Comparison of ENCODE assay signal across 20 mouse cellular contexts in the genomic region with DNA sequence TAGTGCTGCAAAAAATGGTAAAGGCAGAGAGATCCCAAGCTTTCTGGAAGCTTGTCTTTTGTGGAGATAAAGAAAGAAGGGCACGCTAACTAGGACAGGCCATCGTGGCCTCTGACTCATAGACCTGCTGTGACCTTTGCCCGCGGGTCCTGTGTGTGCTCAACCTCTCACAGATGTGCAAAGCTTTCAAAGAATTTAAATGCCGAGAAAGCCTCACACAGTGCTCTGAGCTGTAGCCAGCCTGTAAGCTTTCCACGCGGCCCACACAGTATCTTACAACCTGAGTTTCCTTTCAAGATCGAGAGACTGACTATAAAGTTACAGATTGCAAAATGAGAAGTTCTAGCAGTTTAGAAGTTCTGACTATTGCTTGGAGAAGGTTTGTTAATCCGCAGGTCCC. TPM values are rescaled to one million over a fixed set of nuclear protein-coding genes. Genes with fewer than 3 reads are reported as not detected.
DNase-seq lines count a peak whose midpoint lies in the region; ATAC-seq and TF ChIP-seq lines count a peak whose summit lies in the region.
"Had no signal": no experiment of that assay in that cellular context is flagged by ENCODE, and none has a peak within 500 bp of the region (broad histone marks: within the 10 kb centered on the region; RNA-seq: fewer than 3 reads in every experiment).

No protein-coding gene starts in this region.

- H3K9ac ChIP-seq in liver, embryonic 11.5 days (ENCODE audit: low read depth, low read length), result no peak overlapping the region
- no peak overlapping the region for H3K9ac ChIP-seq in intestine, postnatal 0 days (ENCODE audit: low read depth, low read length)
- H3K9ac ChIP-seq: forebrain, embryonic 12.5 days; limb, embryonic 12.5 days had no signal

- no peak overlapping the region for H3K4me3 ChIP-seq in liver, embryonic 11.5 days (ENCODE audit: low read depth, low read length)
- no peak overlapping the region for H3K4me3 ChIP-seq in intestine, postnatal 0 days (ENCODE audit: low read depth, low read length)
- H3K4me3 ChIP-seq: forebrain, embryonic 12.5 days; limb, embryonic 12.5 days; megakaryocyte, embryonic 14.5 days had no signal

- no peak overlapping the region for H3K4me2 ChIP-seq in liver, embryonic 11.5 days
- H3K4me2 ChIP-seq in intestine, postnatal 0 days (replicated peaks; ENCODE audit: low read depth), result no peak overlapping the region
- H3K4me2 ChIP-seq: forebrain, embryonic 12.5 days; limb, embryonic 12.5 days had no signal

- H3K4me1 ChIP-seq in liver, embryonic 11.5 days (replicated peaks; ENCODE audit: control insufficient read depth, insufficient read depth, low read length), result peaks cover 29% of the 10 kb centered on the region
- H3K4me1 ChIP-seq in intestine, postnatal 0 days (replicated peaks; ENCODE audit: control insufficient read depth, insufficient read depth, low read length), result no peaks in the 10 kb centered on the region
- H3K4me1 ChIP-seq: limb, embryonic 12.5 days had no signal

- WGBS in liver, embryonic 11.5 days, result 50% methylated on average over 9 of the region's 9 CpGs
- WGBS in intestine, postnatal 0 days, result 33% methylated on average over 9 of the region's 9 CpGs

- H3K27me3 ChIP-seq in liver, embryonic 11.5 days (replicated peaks; ENCODE audit: control insufficient read depth, insufficient read depth, low read length), result peaks cover 3% of the 10 kb centered on the region; the same call in 1 of the 2 replicates
- H3K27me3 ChIP-seq in intestine, postnatal 0 days (replicated peaks; ENCODE audit: control insufficient read depth, insufficient read depth, low read length), result no peaks in the 10 kb centered on the region
- H3K27me3 ChIP-seq: forebrain, embryonic 12.5 days; limb, embryonic 12.5 days had no signal

- H3K36me3 ChIP-seq in liver, embryonic 11.5 days (ENCODE audit: control insufficient read depth, insufficient read depth, low read length), result no peaks in the 10 kb centered on the region
- no peaks in the 10 kb centered on the region for H3K36me3 ChIP-seq in intestine, postnatal 0 days (ENCODE audit: control insufficient read depth, insufficient read depth)
- H3K36me3 ChIP-seq: forebrain, embryonic 12.5 days; limb, embryonic 12.5 days had no signal

- peak; percentile 56 for DNase-seq in adrenal gland, adult 2 months
- DNase-seq in adrenal gland, postnatal 10 days, result no peak
- peak; percentile 26 for DNase-seq in liver
- DNase-seq in liver, embryonic 11.5 days (ENCODE audit: low spot score), result no peak
- DNase-seq in urinary bladder, postnatal 36 days (ENCODE audit: low spot score in 2 of 2), result no peak
- DNase-seq in frontal cortex, postnatal 14 days (ENCODE audit: low spot score in 2 of 2), result no peak
- DNase-seq: gastrocnemius, postnatal 14 days; heart, adult 18-20 months; heart, postnatal 4 days; layer of hippocampus, adult 9-11 months; lung, postnatal 14 days; right cerebral cortex, adult 18-20 months; thymus, postnatal 36 days had no signal

- no peak overlapping the region; the same call in 1 of the 2 replicates for H3K27ac ChIP-seq in liver, embryonic 11.5 days (ENCODE audit: low read depth, low read length)
- peak overlapping the region; percentile 57 for H3K27ac ChIP-seq in intestine, postnatal 0 days (ENCODE audit: low read depth, low read length)
- H3K27ac ChIP-seq: forebrain, embryonic 12.5 days; limb, embryonic 12.5 days had no signal

- H3K9me3 ChIP-seq in liver, embryonic 11.5 days (ENCODE audit: control insufficient read depth, low read length), result no peaks in the 10 kb centered on the region
- no peaks in the 10 kb centered on the region for H3K9me3 ChIP-seq in intestine, postnatal 0 days (ENCODE audit: control insufficient read depth)
- H3K9me3 ChIP-seq: forebrain, embryonic 12.5 days; limb, embryonic 12.5 days; megakaryocyte, embryonic 14.5 days had no signal

- no peak for ATAC-seq in liver, embryonic 11.5 days (replicated peaks; ENCODE audit: low FRiP score)
- ATAC-seq in CD4-positive, CD25-positive, alpha-beta regulatory T cell, adult 4 months, result peak; percentile 59
- ATAC-seq in intestine, postnatal 0 days, result peak; percentile 77
- ATAC-seq: hindbrain, embryonic 16.5 days had no signal

- TF ChIP-seq CTCF in intestine, postnatal 0 days (IDR thresholded peaks at IDR 0.05; ENCODE audit: low read depth), result no peak

RNA-seq across cellular contexts. Expression of a gene that starts 12.0 kb away (rescaled TPM):
- total RNA-seq in adrenal gland, adult 2 months (2021), result 10 to 100 TPM; 32.9 to 45.1 TPM
- 27.6 and 53.8 TPM in 2 replicates for polyA plus RNA-seq in adrenal gland, adult 2 months (2012; rRNA removed)
- 10 to 100 TPM; 39.3 to 41.9 TPM for total RNA-seq in adrenal gland, postnatal 10 days (2021)
- 20.6 and 22.5 TPM in 2 replicates for polyA plus RNA-seq in liver, embryonic 11.5 days (2014; fragmentation: Nextera tagmentation; extraction: Ambion mirVana)
- 10 to 100 TPM; 10.6 to 13.4 TPM for polyA plus RNA-seq in CD4-positive, CD25-positive, alpha-beta regulatory T cell, adult 4 months (2017; shearing (Covaris generic))
- polyA plus RNA-seq in intestine, postnatal 0 days (2015; fragmentation: Nextera tagmentation; extraction: Ambion mirVana), result 10.0 and 11.7 TPM in 2 replicates

RNA-seq across cellular contexts. Expression of a gene that starts 14.4 kb away (rescaled TPM):
- 10 to 100 TPM; 14.3 to 23.2 TPM for total RNA-seq in adrenal gland, adult 2 months (2021)
- 50.9 and 98.4 TPM in 2 replicates for polyA plus RNA-seq in adrenal gland, adult 2 months (2012; rRNA removed)
- 10 to 100 TPM; 14.7 to 17.6 TPM for total RNA-seq in adrenal gland, postnatal 10 days (2021)
- polyA plus RNA-seq in liver, embryonic 11.5 days (2014; fragmentation: Nextera tagmentation; extraction: Ambion mirVana), result 26.8 and 27.4 TPM in 2 replicates
- polyA plus RNA-seq in CD4-positive, CD25-positive, alpha-beta regulatory T cell, adult 4 months (2017; shearing (Covaris generic)), result 10 to 100 TPM; 50.3 to 73.8 TPM
- polyA plus RNA-seq in intestine, postnatal 0 days (2015; fragmentation: Nextera tagmentation; extraction: Ambion mirVana), result 51.9 and 59.2 TPM in 2 replicates

RNA-seq across cellular contexts. Expression of a gene that starts 44.8 kb away (rescaled TPM):
- total RNA-seq in adrenal gland, adult 2 months (2021), result 10 to 100 TPM; 30.2 to 34.9 TPM
- 60.9 and 67.1 TPM in 2 replicates for polyA plus RNA-seq in adrenal gland, adult 2 months (2012; rRNA removed)
- total RNA-seq in adrenal gland, postnatal 10 days (2021), result 10 to 100 TPM; 22.5 to 28.1 TPM
- 4.9 and 6.3 TPM in 2 replicates for polyA plus RNA-seq in liver, embryonic 11.5 days (2014; fragmentation: Nextera tagmentation; extraction: Ambion mirVana)
- under 1 TPM; 0.35 to 0.68 TPM for polyA plus RNA-seq in CD4-positive, CD25-positive, alpha-beta regulatory T cell, adult 4 months (2017; shearing (Covaris generic))
- polyA plus RNA-seq in intestine, postnatal 0 days (2015; fragmentation: Nextera tagmentation; extraction: Ambion mirVana), result 7.2 and 7.4 TPM in 2 replicates
- total RNA-seq: monocyte, adult 5-6 weeks had no signal

Comparison
In these comparisons a context has a peak if more than half of its experiments do, and no peak if none do; other contexts are left out.
1. DNase-seq: peak in adrenal gland, adult 2 months (single experiment) and liver (single experiment); none in adrenal gland, postnatal 10 days (single experiment), liver, embryonic 11.5 days (single experiment), urinary bladder, postnatal 36 days (0 of 2) and frontal cortex, postnatal 14 days (0 of 2).